Mouse (Mus musculus): ENCODE results near the gene Endog.

GRCm38 (mm10) chr2:30122766-30123165 lies 48.5 kb upstream of the Endog start:
- TF ChIP-seq CTCF (IDR thresholded peaks at IDR 0.05; ENCODE audit: control insufficient read depth, insufficient read depth, low read length) (no peak), POLR2A (IDR thresholded peaks at IDR 0.05; ENCODE audit: borderline replicate concordance, control insufficient read depth, low read depth, low read length) (no peak)
